Mouse (Mus musculus): ENCODE results near the gene Syn2.

The Syn2 gene

GRCm38 (mm10) chr6:115134501-115135331 lies at the start of gene Syn2:
TSS of gene Syn2 (plus strand) at chr6:115134902.
- DNase-seq (ENCODE audit: inconsistent ontology term) = peak; percentile 87

GRCm38 (mm10) chr6:115085274-115085841 lies 49.3 kb upstream of the Syn2 start:
- DNase-seq (ENCODE audit: inconsistent ontology term) = peak; percentile 31

GRCm38 (mm10) chr6:115088314-115089106 lies 46.2 kb upstream of the Syn2 start:
- DNase-seq (ENCODE audit: inconsistent ontology term) = no peak

- DNase-seq (ENCODE audit: inconsistent ontology term) = no peak
Observed at GRCm38 (mm10) chr6:115091737-115092136, 43.0 kb upstream of the Syn2 start.

GRCm38 (mm10) chr6:115102542-115102941 lies 32.2 kb upstream of the Syn2 start:
- DNase-seq (ENCODE audit: inconsistent ontology term) = no peak

- no peak for DNase-seq (ENCODE audit: inconsistent ontology term)
Observed at GRCm38 (mm10) chr6:115111426-115111825, 23.3 kb upstream of the Syn2 start.

- no peak for DNase-seq (ENCODE audit: inconsistent ontology term)
Observed at GRCm38 (mm10) chr6:115122181-115122580, 12.5 kb upstream of the Syn2 start.

GRCm38 (mm10) chr6:115123262-115124201 lies 11.2 kb upstream of the Syn2 start:
- DNase-seq (ENCODE audit: inconsistent ontology term) = peak; percentile 83

- DNase-seq (ENCODE audit: inconsistent ontology term) = peak; percentile 88
Observed at GRCm38 (mm10) chr6:115124675-115125357, 9.9 kb upstream of the Syn2 start.

- no peak for DNase-seq (ENCODE audit: inconsistent ontology term)
Observed at GRCm38 (mm10) chr6:115125358-115125720, 9.4 kb upstream of the Syn2 start.

- DNase-seq (ENCODE audit: inconsistent ontology term) = no peak
Observed at GRCm38 (mm10) chr6:115126232-115126785, 8.4 kb upstream of the Syn2 start.

- DNase-seq (ENCODE audit: inconsistent ontology term) = no peak
Observed at GRCm38 (mm10) chr6:115126851-115127250, 7.9 kb upstream of the Syn2 start.

- DNase-seq (ENCODE audit: inconsistent ontology term) = no peak
Observed at GRCm38 (mm10) chr6:115127255-115127824, 7.4 kb upstream of the Syn2 start.

- DNase-seq (ENCODE audit: inconsistent ontology term) = no peak
Observed at GRCm38 (mm10) chr6:115135332-115135649, 589 bp downstream of the Syn2 start.

GRCm38 (mm10) chr6:115136156-115136555 lies 1.5 kb downstream of the Syn2 start:
- DNase-seq (ENCODE audit: inconsistent ontology term) = no peak

- no peak for DNase-seq (ENCODE audit: inconsistent ontology term)
Observed at GRCm38 (mm10) chr6:115141446-115141845, 6.7 kb downstream of the Syn2 start.

GRCm38 (mm10) chr6:115161175-115161574 lies 26.5 kb downstream of the Syn2 start:
- no peak for DNase-seq (ENCODE audit: inconsistent ontology term)

- no peak for DNase-seq (ENCODE audit: inconsistent ontology term)
Observed at GRCm38 (mm10) chr6:115165863-115166470, 31.3 kb downstream of the Syn2 start.

GRCm38 (mm10) chr6:115168921-115169320 lies 34.2 kb downstream of the Syn2 start:
- peak; percentile 12 for DNase-seq (ENCODE audit: inconsistent ontology term)

- DNase-seq (ENCODE audit: inconsistent ontology term) = no peak
Observed at GRCm38 (mm10) chr6:115169518-115169917, 34.8 kb downstream of the Syn2 start.

Data from Muller cell, postnatal 12 days (primary cell).